Mouse (Mus musculus): ENCODE measurements around the gene Arhgap23. TPM values are rescaled to one million over a fixed set of nuclear protein-coding genes. Genes with fewer than 3 reads are reported as not detected.

Gene Arhgap23
- polyA plus RNA-seq, 1 experiment from 2014 or later = 9.3 TPM

DNA sequence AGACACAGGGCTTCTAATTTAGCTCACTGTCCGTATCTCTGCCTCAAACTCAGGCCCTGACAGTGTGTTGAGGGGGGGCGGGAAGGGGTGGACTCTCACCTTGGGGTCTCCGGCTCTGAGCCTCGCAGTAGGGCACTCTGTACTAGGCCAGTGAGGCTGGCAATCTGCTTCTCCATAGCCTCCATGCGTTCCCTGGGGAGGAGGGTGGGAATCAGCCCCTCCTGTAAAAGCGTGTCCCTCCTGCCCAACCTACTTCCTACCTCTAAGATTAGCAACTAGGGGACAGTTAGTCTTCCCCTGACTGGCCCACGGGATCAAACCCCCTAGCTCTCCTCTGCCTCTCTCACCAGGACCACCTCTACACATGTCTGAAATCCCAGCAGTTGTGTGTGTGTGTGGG is 118.3 kb downstream of the Arhgap23 start:
- Histone ChIP-seq H3K27me3 (peaks cover 76% of the 10 kb centered on the region), H3K36me3 (peaks cover 11% of the 10 kb centered on the region), H3K9me3 (replicated peaks) (no peaks in the 10 kb centered on the region), H3K9ac (no peak overlapping the region), H3K27ac (no peak overlapping the region), H3K4me3 (no peak overlapping the region), H3K4me1 (peaks cover 46% of the 10 kb centered on the region), H3K4me2 (replicated peaks) (no peak overlapping the region)
- no peak for ATAC-seq (ENCODE audit: low FRiP score)
- WGBS = 17% methylated on average over 7 of the region's 7 CpGs

DNA sequence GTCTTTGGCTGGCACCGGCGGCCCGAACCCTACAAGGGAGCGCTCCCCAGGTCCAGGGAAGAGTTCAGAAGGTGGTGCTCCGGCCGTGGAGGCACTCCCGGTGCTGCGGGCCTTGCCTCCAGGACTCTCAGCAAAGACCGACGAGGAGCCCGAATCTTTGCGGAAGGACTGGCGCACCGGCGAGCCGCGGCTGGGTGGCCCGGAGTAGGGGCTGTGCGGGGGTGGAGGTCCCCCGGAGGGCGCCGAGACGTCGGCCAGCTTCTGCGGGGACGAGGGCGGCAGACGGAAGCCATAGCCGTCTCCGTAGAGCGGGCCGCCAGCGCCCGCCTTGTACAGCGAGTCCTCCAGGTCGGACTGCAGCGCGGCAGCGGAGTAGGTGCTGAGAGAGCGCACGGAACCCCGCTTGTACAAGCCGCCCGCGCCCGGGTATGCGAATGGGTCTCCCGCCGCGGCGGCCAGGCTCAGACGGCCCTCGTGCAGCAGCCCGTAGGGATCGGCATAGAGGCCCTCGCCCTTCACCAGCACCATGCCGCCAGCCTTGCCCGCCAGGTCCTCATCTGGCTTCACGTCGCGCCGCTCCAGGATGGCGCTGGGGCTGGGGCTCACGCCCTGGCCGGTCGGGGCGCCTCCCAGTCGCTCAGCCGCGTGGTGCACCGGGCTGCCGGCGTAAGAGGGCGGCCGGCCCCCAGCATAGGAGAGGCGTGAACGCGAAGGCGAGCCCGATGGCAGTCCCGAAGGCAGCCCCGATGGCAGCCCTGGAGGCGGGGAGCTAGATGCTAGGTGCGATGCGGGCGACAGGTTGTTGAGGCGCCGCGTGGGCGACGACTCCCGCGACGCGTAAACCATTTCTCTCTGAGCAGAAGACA is 119.3 kb downstream of the Arhgap23 start:
- ATAC-seq (ENCODE audit: low FRiP score) = no peak
- WGBS = 2% methylated on average over 94 of the region's 95 CpGs
- H3K4me1 ChIP-seq = peaks cover 50% of the 10 kb centered on the region

DNA sequence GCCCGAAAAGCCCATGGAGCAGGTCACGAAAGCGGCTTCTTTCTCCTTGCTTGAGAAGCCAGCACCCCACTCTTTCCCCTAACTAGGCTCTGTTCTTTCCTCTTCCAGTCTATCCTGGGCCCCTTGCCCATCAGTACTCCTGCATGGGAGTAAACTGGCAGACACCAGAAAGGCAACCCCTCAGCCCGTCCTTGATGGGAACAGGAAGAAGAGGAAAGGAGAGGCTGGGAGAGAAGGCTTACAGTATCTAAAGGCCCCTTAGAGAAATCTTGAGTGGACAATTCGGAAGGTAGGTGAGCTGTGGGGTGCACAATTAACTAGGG is 119.9 kb downstream of the Arhgap23 start:
- Histone ChIP-seq H3K4me2 (replicated peaks) (0 out of 2 replicates have a peak overlapping the region, but pooled peaks have one; percentile 34), H3K4me1 (peaks cover 55% of the 10 kb centered on the region), H3K9ac (peak overlapping the region; percentile 27; the same call in 1 of the 2 replicates), H3K9me3 (replicated peaks) (no peaks in the 10 kb centered on the region), H3K27ac (no peak overlapping the region), H3K4me3 (peak overlapping the region; percentile 22; the same call in 1 of the 2 replicates), H3K36me3 (peaks cover 3% of the 10 kb centered on the region), H3K27me3 (peaks cover 86% of the 10 kb centered on the region)
- WGBS = 27% methylated on average over 5 of the region's 5 CpGs
- ATAC-seq (ENCODE audit: low FRiP score) = no peak

More for the DNA sequence above, 119.3 kb downstream of the Arhgap23 start:
- Histone ChIP-seq H3K4me3 (peak overlapping the region; percentile 22), H3K27ac (no peak overlapping the region), H3K9me3 (replicated peaks) (no peaks in the 10 kb centered on the region), H3K36me3 (peaks cover 3% of the 10 kb centered on the region), H3K9ac (peak overlapping the region; percentile 27; the same call in 1 of the 2 replicates), H3K4me2 (replicated peaks) (peak overlapping the region; percentile 34), H3K27me3 (peaks cover 81% of the 10 kb centered on the region)

DNA sequence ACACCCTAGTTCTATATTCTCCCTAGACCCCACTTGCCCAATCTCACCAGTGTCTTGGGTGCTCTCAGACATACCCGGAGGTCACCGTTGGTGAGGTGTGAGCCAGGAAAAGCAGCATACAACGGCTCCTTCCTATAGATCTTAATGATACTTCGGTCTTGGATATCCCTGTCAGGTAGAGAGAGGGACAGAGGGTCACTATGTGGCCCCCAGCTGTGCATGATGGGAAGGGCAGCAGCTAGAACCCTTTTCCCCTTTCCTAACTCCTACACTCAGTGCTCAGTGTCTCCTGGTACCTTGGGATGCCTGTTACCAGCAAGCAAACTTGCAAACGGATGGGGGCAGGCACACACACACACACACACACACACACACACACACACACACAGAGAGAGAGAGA is 120.3 kb downstream of the Arhgap23 start:
- Histone ChIP-seq H3K27ac (no peak overlapping the region), H3K9me3 (replicated peaks) (no peaks in the 10 kb centered on the region), H3K9ac (no peak overlapping the region), H3K27me3 (peaks cover 86% of the 10 kb centered on the region), H3K36me3 (peaks cover 3% of the 10 kb centered on the region), H3K4me2 (replicated peaks) (no peak overlapping the region), H3K4me1 (peaks cover 59% of the 10 kb centered on the region), H3K4me3 (no peak overlapping the region)
- 50% methylated on average over 4 of the region's 5 CpGs for WGBS
- ATAC-seq (ENCODE audit: low FRiP score) = no peak

DNA sequence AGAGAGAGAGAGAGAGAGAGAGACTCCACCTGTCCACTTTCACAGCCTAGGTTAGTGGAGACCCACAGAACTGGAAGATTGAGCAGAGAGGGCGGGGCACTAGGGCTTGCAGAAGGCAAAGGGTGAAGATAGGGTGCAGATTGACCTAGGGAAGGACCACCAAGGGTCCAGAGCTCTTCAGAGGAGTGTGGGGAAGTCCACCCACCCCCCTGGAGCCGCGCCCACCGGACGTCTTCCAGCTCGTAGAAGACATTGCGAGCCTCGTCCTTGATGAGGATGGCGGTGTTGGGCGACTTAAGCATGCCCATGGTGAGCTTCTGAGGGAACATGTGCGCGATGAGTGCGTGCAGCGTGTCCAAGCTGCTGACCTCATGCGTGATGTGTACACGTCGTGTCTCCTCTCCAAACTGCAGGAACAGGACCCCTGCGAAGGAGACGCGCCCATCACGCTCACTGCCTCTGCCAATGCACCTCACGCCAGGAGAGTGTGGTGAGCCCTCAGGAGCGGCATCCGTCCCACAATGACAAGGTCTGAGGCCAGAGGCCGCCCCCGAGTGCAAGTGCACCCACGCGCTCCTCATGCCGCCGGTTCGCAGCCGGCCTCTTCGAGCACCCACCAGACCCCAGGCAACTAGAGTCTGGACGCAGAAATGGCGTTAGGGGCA is 120.9 kb downstream of the Arhgap23 start:
- 13% methylated on average over 35 of the region's 35 CpGs for WGBS
- Histone ChIP-seq H3K4me3 (peak overlapping the region; percentile 31), H3K36me3 (peaks cover 3% of the 10 kb centered on the region), H3K4me2 (replicated peaks) (peak overlapping the region; percentile 55), H3K4me1 (peaks cover 63% of the 10 kb centered on the region), H3K9ac (no peak overlapping the region), H3K9me3 (replicated peaks) (no peaks in the 10 kb centered on the region), H3K27me3 (peaks cover 81% of the 10 kb centered on the region), H3K27ac (no peak overlapping the region)
- ATAC-seq (ENCODE audit: low FRiP score) = no peak

DNA sequence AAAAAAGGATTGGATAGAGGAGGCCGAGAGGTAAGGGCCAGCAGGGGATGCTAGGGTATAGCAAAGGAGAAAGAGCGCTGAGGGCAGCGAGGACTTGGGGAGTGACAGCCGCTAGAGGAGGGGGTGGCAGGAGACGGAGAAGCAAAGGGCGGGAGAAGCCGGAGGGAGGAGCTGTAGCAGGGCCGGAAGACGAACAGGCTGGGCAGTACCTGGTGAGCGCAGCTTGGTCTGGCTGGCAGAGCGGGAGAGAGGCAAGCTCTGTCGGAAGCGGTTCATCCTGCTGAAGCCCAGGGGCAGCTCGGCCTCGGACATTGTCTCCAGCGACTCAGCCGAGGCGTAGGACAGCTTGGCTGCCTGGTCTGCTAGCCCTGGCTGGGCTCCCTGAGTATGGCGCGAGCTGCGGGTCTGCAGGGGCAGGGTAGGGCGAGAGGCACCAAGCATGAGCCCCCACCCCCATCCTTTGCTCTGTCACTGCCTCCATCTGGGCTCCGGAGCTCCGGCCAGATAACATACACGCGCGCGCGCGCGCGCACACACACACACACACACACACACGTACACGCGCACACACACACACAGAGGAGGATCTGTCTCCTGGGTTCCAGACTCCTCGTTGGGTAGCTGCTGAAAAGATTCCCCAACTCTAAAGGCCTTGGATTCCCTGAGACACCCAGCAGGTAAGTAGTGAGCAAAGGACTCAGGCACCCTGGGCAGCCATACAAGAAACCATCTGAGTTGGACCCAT is 121.7 kb downstream of the Arhgap23 start:
- Histone ChIP-seq H3K9ac (peak overlapping the region; percentile 38), H3K36me3 (peaks cover 8% of the 10 kb centered on the region), H3K4me3 (peak overlapping the region; percentile 31), H3K9me3 (replicated peaks) (no peaks in the 10 kb centered on the region), H3K27ac (no peak overlapping the region), H3K4me1 (peaks cover 58% of the 10 kb centered on the region), H3K27me3 (peaks cover 82% of the 10 kb centered on the region), H3K4me2 (replicated peaks) (peak overlapping the region; percentile 55)
- under 1% methylated on average over 25 of the region's 36 CpGs for WGBS
- no peak; the same call in 1 of the 2 replicates for ATAC-seq (ENCODE audit: low FRiP score)

DNA sequence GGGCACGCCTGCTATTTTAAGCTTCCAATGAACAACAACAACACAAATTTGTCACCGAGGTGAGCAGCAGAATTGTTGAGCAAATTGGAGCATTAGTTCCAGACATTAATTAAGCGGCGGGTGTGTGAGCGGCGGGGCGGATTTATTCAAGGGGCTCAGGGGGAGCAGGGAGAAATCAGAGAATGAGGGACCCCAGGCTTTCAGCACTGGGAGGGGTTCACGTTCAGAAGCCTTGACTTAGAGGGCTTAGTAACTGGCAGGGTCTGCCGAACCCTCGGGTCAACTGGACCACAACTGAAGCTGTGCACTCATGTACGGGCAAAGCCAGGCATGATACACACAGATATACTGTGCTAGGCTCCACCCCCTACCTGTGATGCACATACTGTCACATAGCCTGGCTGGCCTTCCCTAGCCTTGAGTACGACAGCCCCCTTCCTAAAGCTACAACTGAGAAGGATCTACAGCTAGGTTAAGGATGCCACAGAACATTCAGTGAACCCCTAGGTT is 122.3 kb downstream of the Arhgap23 start:
- 18% methylated on average over 12 of the region's 12 CpGs for WGBS
- ATAC-seq (ENCODE audit: low FRiP score) = no peak
- H3K4me3 ChIP-seq = no peak overlapping the region
- H3K27me3 ChIP-seq = peaks cover 81% of the 10 kb centered on the region
- H3K9me3 ChIP-seq (replicated peaks) = no peaks in the 10 kb centered on the region
- no peak overlapping the region for H3K27ac ChIP-seq
- H3K4me1 ChIP-seq = peaks cover 55% of the 10 kb centered on the region
- H3K4me2 ChIP-seq (replicated peaks) = peak overlapping the region; percentile 55
- H3K9ac ChIP-seq = peak overlapping the region; percentile 4; the same call in 1 of the 2 replicates
- peaks cover 12% of the 10 kb centered on the region for H3K36me3 ChIP-seq

DNA sequence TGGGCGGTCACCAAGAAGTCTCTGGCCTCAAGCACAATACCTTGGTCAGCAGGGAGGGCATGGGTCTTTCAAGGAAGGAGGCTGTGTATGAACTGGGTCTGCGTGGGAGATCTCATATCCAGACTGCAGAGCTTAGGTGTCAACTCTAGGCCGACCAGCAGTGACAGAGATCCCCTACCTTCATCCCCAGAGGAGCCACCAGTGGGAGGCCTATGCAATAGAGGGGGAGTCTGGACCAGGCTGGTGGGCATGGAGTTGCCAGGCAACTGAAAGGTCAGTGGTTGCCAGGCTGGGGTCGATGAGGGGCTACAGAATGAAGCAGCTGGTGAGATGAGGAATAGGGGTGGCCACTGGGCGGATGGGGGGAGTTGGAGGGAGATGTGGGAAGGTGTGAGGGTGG is 124.3 kb downstream of the Arhgap23 start:
- peaks cover 53% of the 10 kb centered on the region for H3K4me1 ChIP-seq

DNA sequence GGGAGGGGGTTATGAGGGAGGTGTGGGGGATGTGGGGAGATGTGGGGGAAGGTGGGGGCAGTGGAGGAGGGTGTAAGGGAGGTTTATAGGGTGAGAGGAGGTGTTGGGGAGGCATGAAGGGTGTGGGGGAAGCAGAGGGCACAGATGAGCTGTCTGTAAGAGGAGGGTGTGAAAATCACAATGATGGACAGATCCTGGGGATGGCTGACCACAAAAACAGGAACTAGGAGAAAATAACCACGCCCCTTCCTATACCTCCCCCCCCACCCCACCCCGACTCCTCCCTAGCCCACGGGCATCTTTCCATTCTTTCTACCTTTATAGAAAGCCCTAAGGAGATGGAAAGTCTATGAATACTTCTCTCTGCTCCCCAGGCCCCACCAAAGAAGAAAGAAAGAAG is 124.8 kb downstream of the Arhgap23 start:
- ATAC-seq (ENCODE audit: low FRiP score) = no peak
- peaks cover 72% of the 10 kb centered on the region for H3K27me3 ChIP-seq
- 63% methylated on average over 3 of the region's 3 CpGs for WGBS
- peaks cover 48% of the 10 kb centered on the region for H3K4me1 ChIP-seq
- no peak overlapping the region for H3K9ac ChIP-seq
- H3K36me3 ChIP-seq = 0 out of 2 replicates have a peak, but pooled peaks cover 9% of the 10 kb centered on the region
- no peak overlapping the region for H3K27ac ChIP-seq
- H3K4me2 ChIP-seq (replicated peaks) = no peak overlapping the region
- no peak overlapping the region for H3K4me3 ChIP-seq
- H3K9me3 ChIP-seq (replicated peaks) = no peaks in the 10 kb centered on the region

More for the DNA sequence above, 124.3 kb downstream of the Arhgap23 start:
- no peak for ATAC-seq (ENCODE audit: low FRiP score)
- Histone ChIP-seq H3K9me3 (replicated peaks) (no peaks in the 10 kb centered on the region), H3K27ac (no peak overlapping the region), H3K36me3 (0 out of 2 replicates have a peak, but pooled peaks cover 9% of the 10 kb centered on the region), H3K27me3 (peaks cover 72% of the 10 kb centered on the region), H3K9ac (no peak overlapping the region), H3K4me3 (no peak overlapping the region), H3K4me2 (replicated peaks) (no peak overlapping the region)
- 54% methylated on average over 5 of the region's 5 CpGs for WGBS

DNA sequence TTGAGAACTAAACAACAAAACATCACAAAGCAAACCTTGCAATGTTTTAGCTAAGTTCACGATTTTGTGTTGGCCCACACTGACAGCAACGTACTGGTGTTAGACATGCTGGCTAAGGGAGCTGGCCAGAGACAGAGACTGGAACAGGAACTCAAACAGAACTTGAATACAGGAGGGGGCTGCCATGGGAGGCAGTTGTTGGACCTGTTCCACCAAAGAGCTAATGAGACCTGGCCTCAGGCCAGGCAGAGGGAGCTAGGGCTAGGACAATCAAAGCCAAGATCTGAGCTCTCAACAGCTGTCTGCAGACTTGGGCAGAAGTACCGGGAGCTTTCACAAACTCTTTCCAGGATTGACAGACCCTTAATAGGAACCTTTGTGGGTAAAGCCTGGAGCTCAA is 125.3 kb downstream of the Arhgap23 start:
- WGBS = 58% methylated on average over 3 of the region's 3 CpGs
- 0 out of 2 replicates have a peak, but pooled peaks cover 9% of the 10 kb centered on the region for H3K36me3 ChIP-seq
- H3K27me3 ChIP-seq = peaks cover 72% of the 10 kb centered on the region
- no peak overlapping the region for H3K4me3 ChIP-seq
- no peak for ATAC-seq (ENCODE audit: low FRiP score)
- no peak overlapping the region for H3K9ac ChIP-seq
- H3K27ac ChIP-seq = no peak overlapping the region
- H3K4me2 ChIP-seq (replicated peaks) = no peak overlapping the region
- no peaks in the 10 kb centered on the region for H3K9me3 ChIP-seq (replicated peaks)
- peaks cover 47% of the 10 kb centered on the region for H3K4me1 ChIP-seq

DNA sequence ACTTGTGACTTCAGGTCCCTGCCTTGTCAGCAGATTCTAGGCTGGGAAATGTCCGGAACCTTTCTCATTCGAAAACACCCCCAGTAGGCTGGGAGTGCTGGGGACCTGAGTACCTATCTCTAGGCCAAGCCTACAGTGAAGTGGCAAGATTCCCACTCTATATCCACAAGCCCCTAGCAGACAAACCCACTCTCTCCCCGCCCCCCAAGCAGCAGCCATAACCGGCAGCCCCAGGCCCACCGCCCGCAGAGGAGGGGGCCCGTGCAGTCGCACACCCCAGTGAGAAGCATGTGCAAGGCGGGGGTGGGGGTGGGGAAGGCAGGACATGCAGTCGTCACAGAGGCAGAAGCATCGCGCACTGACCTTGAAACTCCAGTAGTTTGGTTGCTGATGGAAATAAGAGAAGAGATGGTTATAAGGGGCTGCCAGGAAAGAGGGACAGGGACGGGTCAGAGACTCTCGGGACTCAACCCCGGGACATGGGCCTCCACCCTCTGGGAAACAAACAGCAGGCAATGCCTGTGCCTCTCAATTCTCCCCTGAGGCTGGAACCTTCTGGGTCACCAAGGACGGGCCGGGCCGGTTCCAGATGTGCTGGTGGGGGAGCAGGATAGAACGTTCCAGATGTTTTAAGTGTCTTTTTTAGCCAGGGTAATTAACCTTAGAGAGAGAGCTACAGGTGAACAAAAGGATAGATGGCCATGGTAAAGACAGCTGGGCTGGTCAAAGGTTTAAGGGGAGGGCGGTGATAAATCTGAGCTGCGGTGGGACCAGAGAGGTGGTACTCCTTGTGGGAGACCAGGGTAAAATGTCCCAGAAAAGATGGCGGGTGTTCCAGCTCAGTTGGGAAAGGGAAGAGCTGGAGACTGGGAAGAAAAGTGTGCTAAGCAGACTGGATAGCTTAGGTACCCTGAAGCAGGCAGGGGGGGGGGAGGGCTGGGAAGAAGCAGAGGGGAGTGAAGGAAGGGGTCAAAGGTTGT is 127.1 kb downstream of the Arhgap23 start:
- H3K27ac ChIP-seq = no peak overlapping the region
- H3K9me3 ChIP-seq (replicated peaks) = no peaks in the 10 kb centered on the region
- peaks cover 72% of the 10 kb centered on the region for H3K27me3 ChIP-seq
- 72% methylated on average over 22 of the region's 22 CpGs for WGBS
- H3K4me2 ChIP-seq (replicated peaks) = no peak overlapping the region
- H3K9ac ChIP-seq = no peak overlapping the region
- peaks cover 51% of the 10 kb centered on the region for H3K4me1 ChIP-seq
- ATAC-seq (ENCODE audit: low FRiP score) = no peak
- H3K36me3 ChIP-seq = 0 out of 2 replicates have a peak, but pooled peaks cover 9% of the 10 kb centered on the region
- no peak overlapping the region for H3K4me3 ChIP-seq

Measured in hindbrain, embryonic 12.5 days (tissue).